Mouse (Mus musculus): ENCODE measurements around the gene Chd3. TPM values are rescaled to one million over a fixed set of nuclear protein-coding genes. Genes with fewer than 3 reads are reported as not detected.
"Not testable (repeated sequence)": the region's sequence is repeated elsewhere in the genome, so short reads cannot be mapped to it uniquely, and the experiment has no call there.

The Chd3 gene
- total and polyA plus RNA-seq, 3 experiments: 71.0 to 183 (median 120) TPM

GRCm38 (mm10) chr11:69397581-69398057 is 28.4 kb upstream of the Chd3 start:
- TF ChIP-seq GATA1 (IDR thresholded peaks at IDR 0.05; ENCODE audit: borderline replicate concordance, low read length): no peak
- TF ChIP-seq POLR2AphosphoS5 (IDR thresholded peaks at IDR 0.05; ENCODE audit: insufficient replicate concordance, low read depth, low read length): no peak
- TF ChIP-seq TAL1 (conservative IDR thresholded peaks at IDR 0.05; ENCODE audit: low read depth, low read length): no peak
- TF ChIP-seq GATA2 (IDR thresholded peaks at IDR 0.05; ENCODE audit: borderline replicate concordance, low read depth, low read length): no peak
- no peak for TF ChIP-seq CTCF (IDR thresholded peaks at IDR 0.05; ENCODE audit: low read depth, low read length)
- DNase-seq (ENCODE audit: low spot score) (no peak), ATAC-seq (ENCODE audit: extremely low read depth, insufficient number of reproducible peaks, low FRiP score, poor library complexity, severe bottlenecking) (no peak)
- Histone ChIP-seq H3K4me3 (ENCODE audit: low read depth, low read length) (peak overlapping the region; percentile 68), H3K27me3 (ENCODE audit: insufficient read depth, low read length) (no peaks in the 10 kb centered on the region), H3K9me3 (replicated peaks) (peaks cover 8% of the 10 kb centered on the region), H3K4me1 (ENCODE audit: insufficient read depth, low read depth, low read length) (peaks cover 53% of the 10 kb centered on the region), H3K36me3 (replicated peaks) (peaks cover 59% of the 10 kb centered on the region)

GRCm38 (mm10) chr11:69396772-69397171 is 27.6 kb upstream of the Chd3 start:
- no peak for DNase-seq (ENCODE audit: low spot score)
- TF ChIP-seq CTCF (IDR thresholded peaks at IDR 0.05; ENCODE audit: low read depth, low read length) (no peak), GATA2 (IDR thresholded peaks at IDR 0.05; ENCODE audit: borderline replicate concordance, low read depth, low read length) (no peak), GATA1 (IDR thresholded peaks at IDR 0.05; ENCODE audit: borderline replicate concordance, low read length) (no peak), POLR2AphosphoS5 (IDR thresholded peaks at IDR 0.05; ENCODE audit: insufficient replicate concordance, low read depth, low read length) (no peak), TAL1 (conservative IDR thresholded peaks at IDR 0.05; ENCODE audit: low read depth, low read length) (no peak)
- Histone ChIP-seq H3K4me3 (ENCODE audit: low read depth, low read length) (peak overlapping the region; percentile 81), H3K27me3 (ENCODE audit: insufficient read depth, low read length) (no peaks in the 10 kb centered on the region), H3K4me1 (ENCODE audit: insufficient read depth, low read depth, low read length) (peaks cover 49% of the 10 kb centered on the region), H3K9me3 (replicated peaks) (peaks cover 8% of the 10 kb centered on the region), H3K36me3 (replicated peaks) (peaks cover 54% of the 10 kb centered on the region)
- ATAC-seq (ENCODE audit: extremely low read depth, insufficient number of reproducible peaks, low FRiP score, poor library complexity, severe bottlenecking): no peak

- no peaks in the 10 kb centered on the region for H3K27me3 ChIP-seq (ENCODE audit: insufficient read depth, low read length)
- ATAC-seq (ENCODE audit: extremely low read depth, insufficient number of reproducible peaks, low FRiP score, poor library complexity, severe bottlenecking) (peak; percentile 74), DNase-seq (ENCODE audit: low spot score) (peak; percentile 82)
- peak overlapping the region; percentile 81 for H3K4me3 ChIP-seq (ENCODE audit: low read depth, low read length)
- TF ChIP-seq POLR2AphosphoS5 (IDR thresholded peaks at IDR 0.05; ENCODE audit: insufficient replicate concordance, low read depth, low read length) (peak; percentile 80; the same call in 1 of the 2 replicates), TAL1 (conservative IDR thresholded peaks at IDR 0.05; ENCODE audit: low read depth, low read length) (no peak), GATA1 (IDR thresholded peaks at IDR 0.05; ENCODE audit: borderline replicate concordance, low read length) (no peak), GATA2 (IDR thresholded peaks at IDR 0.05; ENCODE audit: borderline replicate concordance, low read depth, low read length) (no peak), CTCF (IDR thresholded peaks at IDR 0.05; ENCODE audit: low read depth, low read length) (no peak)
- peaks cover 44% of the 10 kb centered on the region for H3K36me3 ChIP-seq (replicated peaks)
- peaks cover 3% of the 10 kb centered on the region for H3K9me3 ChIP-seq (replicated peaks)
- H3K4me1 ChIP-seq (ENCODE audit: insufficient read depth, low read depth, low read length): peaks cover 39% of the 10 kb centered on the region
Measured at GRCm38 (mm10) chr11:69395634-69396373, 26.6 kb upstream of the Chd3 start.

GRCm38 (mm10) chr11:69395235-69395633 is 26.0 kb upstream of the Chd3 start, which contains the start of the genes Naa38 and Cyb5d1:
Gene Naa38 (plus strand): TSS chr11:69395487.
Gene Cyb5d1 (minus strand): TSS chr11:69395631.
- H3K9me3 ChIP-seq (replicated peaks); DNase-seq (ENCODE audit: low spot score); H3K27me3 ChIP-seq (ENCODE audit: insufficient read depth, low read length): not testable (repeated sequence)
- peak within 1 kb of the TSS; percentile 81 for H3K4me3 ChIP-seq (ENCODE audit: low read depth, low read length)
- peak; percentile 73 for ATAC-seq (ENCODE audit: extremely low read depth, insufficient number of reproducible peaks, low FRiP score, poor library complexity, severe bottlenecking)
- H3K4me1 ChIP-seq (ENCODE audit: insufficient read depth, low read depth, low read length): peaks cover 37% of the 10 kb centered on the region
- H3K36me3 ChIP-seq (replicated peaks): peaks cover 41% of the 10 kb centered on the region

GRCm38 (mm10) chr11:69394591-69395167 is 25.5 kb upstream of the Chd3 start:
- Histone ChIP-seq H3K4me1 (ENCODE audit: insufficient read depth, low read depth, low read length) (peaks cover 36% of the 10 kb centered on the region), H3K4me3 (ENCODE audit: low read depth, low read length) (peak overlapping the region; percentile 81), H3K36me3 (replicated peaks) (peaks cover 38% of the 10 kb centered on the region)
- ATAC-seq (ENCODE audit: extremely low read depth, insufficient number of reproducible peaks, low FRiP score, poor library complexity, severe bottlenecking); DNase-seq (ENCODE audit: low spot score); H3K27me3 ChIP-seq (ENCODE audit: insufficient read depth, low read length); H3K9me3 ChIP-seq (replicated peaks): not testable (repeated sequence)

GRCm38 (mm10) chr11:69390400-69391034 is 21.3 kb upstream of the Chd3 start:
- Histone ChIP-seq H3K9me3 (replicated peaks) (no peaks in the 10 kb centered on the region), H3K4me3 (ENCODE audit: low read depth, low read length) (no peak overlapping the region), H3K4me1 (ENCODE audit: insufficient read depth, low read depth, low read length) (peaks cover 15% of the 10 kb centered on the region), H3K36me3 (replicated peaks) (peaks cover 16% of the 10 kb centered on the region), H3K27me3 (ENCODE audit: insufficient read depth, low read length) (no peaks in the 10 kb centered on the region)
- ATAC-seq (ENCODE audit: extremely low read depth, insufficient number of reproducible peaks, low FRiP score, poor library complexity, severe bottlenecking) (no peak), DNase-seq (ENCODE audit: low spot score) (no peak)
- TF ChIP-seq POLR2AphosphoS5 (IDR thresholded peaks at IDR 0.05; ENCODE audit: insufficient replicate concordance, low read depth, low read length) (no peak), TAL1 (conservative IDR thresholded peaks at IDR 0.05; ENCODE audit: low read depth, low read length) (no peak), GATA1 (IDR thresholded peaks at IDR 0.05; ENCODE audit: borderline replicate concordance, low read length) (no peak), GATA2 (IDR thresholded peaks at IDR 0.05; ENCODE audit: borderline replicate concordance, low read depth, low read length) (no peak), CTCF (IDR thresholded peaks at IDR 0.05; ENCODE audit: low read depth, low read length) (no peak)
